Mouse (Mus musculus): ENCODE data around the gene Spsb1. TPM values are rescaled to one million over a fixed set of nuclear protein-coding genes. Genes with fewer than 3 reads are reported as not detected.

Gene Spsb1
- polyA plus RNA-seq, 1 experiment = 18.3 TPM

- Histone ChIP-seq H3K4me3 (ENCODE audit: insufficient read depth, low read length) (no peak overlapping the region), H3K27ac (ENCODE audit: insufficient read depth, low read length) (no peak overlapping the region), H3K4me1 (ENCODE audit: control insufficient read depth, insufficient read depth, low read length) (0 out of 2 replicates have a peak, but pooled peaks cover 6% of the 10 kb centered on the region)
- no peak for TF ChIP-seq POLR2A (IDR thresholded peaks at IDR 0.05; ENCODE audit: extremely low read depth, insufficient read depth, low read length)
- TF ChIP-seq CTCF (IDR thresholded peaks at IDR 0.05; ENCODE audit: extremely low read depth, insufficient read depth, low read length) = no peak
Observed at GRCm38 (mm10) chr4:149851554-149851953, 103.3 kb downstream of the Spsb1 start.

GRCm38 (mm10) chr4:149850674-149851073 is 104.2 kb downstream of the Spsb1 start:
- H3K27ac ChIP-seq (ENCODE audit: insufficient read depth, low read length) = no peak overlapping the region
- 0 out of 2 replicates have a peak, but pooled peaks cover 6% of the 10 kb centered on the region for H3K4me1 ChIP-seq (ENCODE audit: control insufficient read depth, insufficient read depth, low read length)
- TF ChIP-seq POLR2A (IDR thresholded peaks at IDR 0.05; ENCODE audit: extremely low read depth, insufficient read depth, low read length) = no peak
- TF ChIP-seq CTCF (IDR thresholded peaks at IDR 0.05; ENCODE audit: extremely low read depth, insufficient read depth, low read length) = no peak
- H3K4me3 ChIP-seq (ENCODE audit: insufficient read depth, low read length) = no peak overlapping the region

GRCm38 (mm10) chr4:149850045-149850444 is 104.8 kb downstream of the Spsb1 start:
- Histone ChIP-seq H3K27ac (ENCODE audit: insufficient read depth, low read length) (no peak overlapping the region), H3K4me1 (ENCODE audit: control insufficient read depth, insufficient read depth, low read length) (0 out of 2 replicates have a peak, but pooled peaks cover 6% of the 10 kb centered on the region), H3K4me3 (ENCODE audit: insufficient read depth, low read length) (no peak overlapping the region)
- TF ChIP-seq POLR2A (IDR thresholded peaks at IDR 0.05; ENCODE audit: extremely low read depth, insufficient read depth, low read length) = no peak

GRCm38 (mm10) chr4:149849035-149849434 is 105.8 kb downstream of the Spsb1 start:
- TF ChIP-seq POLR2A (IDR thresholded peaks at IDR 0.05; ENCODE audit: extremely low read depth, insufficient read depth, low read length) (no peak), CTCF (IDR thresholded peaks at IDR 0.05; ENCODE audit: extremely low read depth, insufficient read depth, low read length) (no peak)
- H3K4me3 ChIP-seq (ENCODE audit: insufficient read depth, low read length) = no peak overlapping the region
- H3K27ac ChIP-seq (ENCODE audit: insufficient read depth, low read length) = no peak overlapping the region
- 0 out of 2 replicates have a peak, but pooled peaks cover 4% of the 10 kb centered on the region for H3K4me1 ChIP-seq (ENCODE audit: control insufficient read depth, insufficient read depth, low read length)

- Histone ChIP-seq H3K4me1 (ENCODE audit: control insufficient read depth, insufficient read depth, low read length) (0 out of 2 replicates have a peak, but pooled peaks cover 4% of the 10 kb centered on the region), H3K4me3 (ENCODE audit: insufficient read depth, low read length) (no peak overlapping the region), H3K27ac (ENCODE audit: insufficient read depth, low read length) (no peak overlapping the region)
- TF ChIP-seq POLR2A (IDR thresholded peaks at IDR 0.05; ENCODE audit: extremely low read depth, insufficient read depth, low read length) (no peak), CTCF (IDR thresholded peaks at IDR 0.05; ENCODE audit: extremely low read depth, insufficient read depth, low read length) (no peak)
Observed at GRCm38 (mm10) chr4:149846861-149847631, 107.8 kb downstream of the Spsb1 start.

Other genes starting within 250 kb of the Spsb1 start
- gene Tmem201, start 217.0 kb downstream of the Spsb1 start, polyA plus RNA-seq (2012; rRNA removed) = 75.0 and 75.9 TPM in 2 replicates
- gene Slc25a33, start 180.8 kb downstream of the Spsb1 start, polyA plus RNA-seq (2012; rRNA removed) = 43.7 and 43.9 TPM in 2 replicates
- 5.7 TPM in 2 replicates for gene H6pd, start 54.0 kb upstream of the Spsb1 start, polyA plus RNA-seq (2012; rRNA removed)
- gene Gpr157, start 132.3 kb upstream of the Spsb1 start, polyA plus RNA-seq (2012; rRNA removed) = 1.9 and 2.0 TPM in 2 replicates
- gene Slc2a5, start 164.2 kb upstream of the Spsb1 start, polyA plus RNA-seq (2012; rRNA removed) = 9.3 and 10.1 TPM in 2 replicates
- not detected in 2 replicates for gene Slc2a7, start 193.9 kb upstream of the Spsb1 start, polyA plus RNA-seq (2012; rRNA removed)
- gene Car6, start 246.3 kb upstream of the Spsb1 start, polyA plus RNA-seq (2012; rRNA removed) = not detected in 2 replicates

All from cortical plate, adult 2 months (tissue).